Mouse (Mus musculus): ENCODE measurements at regions not wholly inside any gene's neighbourhood (a gene's known extent, or its start where the extent isn't known, plus 50 kb on each side); places are given as distances from the start of the nearest gene placed in this dataset.

- WGBS = 66% methylated on average over 7 of the region's 7 CpGs
- no peak overlapping the region for H3K4me3 ChIP-seq (ENCODE audit: low read length)
- H3K4me2 ChIP-seq (replicated peaks; ENCODE audit: low read depth, low read length) = no peak overlapping the region
- H3K9ac ChIP-seq (ENCODE audit: low read depth, low read length) = no peak overlapping the region
- no peak for ATAC-seq (ENCODE audit: low FRiP score, low TSS enrichment)
- H3K9me3 ChIP-seq (ENCODE audit: control insufficient read depth, low read length) = no peaks in the 10 kb centered on the region
- H3K27ac ChIP-seq (ENCODE audit: low read depth, low read length) = no peak overlapping the region
- H3K27me3 ChIP-seq (ENCODE audit: control insufficient read depth, insufficient read depth, low read length) = no peaks in the 10 kb centered on the region
- H3K36me3 ChIP-seq (ENCODE audit: control insufficient read depth, insufficient read depth, low read length) = no peaks in the 10 kb centered on the region
- H3K4me1 ChIP-seq (ENCODE audit: control insufficient read depth, insufficient read depth, low read length) = no peaks in the 10 kb centered on the region
These were observed 66.2 kb upstream of the Synm start for GRCm38 (mm10) chr7:67825636-67826280.

- H3K9me3 ChIP-seq (ENCODE audit: control insufficient read depth, low read length) = no peaks in the 10 kb centered on the region
- ATAC-seq (ENCODE audit: low FRiP score, low TSS enrichment) = no peak
- no peaks in the 10 kb centered on the region for H3K4me1 ChIP-seq (ENCODE audit: control insufficient read depth, insufficient read depth, low read length)
- H3K9ac ChIP-seq (ENCODE audit: low read depth, low read length) = no peak overlapping the region
- 43% methylated on average over 8 of the region's 8 CpGs for WGBS
- no peaks in the 10 kb centered on the region for H3K27me3 ChIP-seq (ENCODE audit: control insufficient read depth, insufficient read depth, low read length)
- no peak overlapping the region for H3K4me2 ChIP-seq (replicated peaks; ENCODE audit: low read depth, low read length)
- H3K4me3 ChIP-seq (ENCODE audit: low read length) = no peak overlapping the region
- H3K27ac ChIP-seq (ENCODE audit: low read depth, low read length) = no peak overlapping the region
- H3K36me3 ChIP-seq (ENCODE audit: control insufficient read depth, insufficient read depth, low read length) = no peaks in the 10 kb centered on the region
These were observed 64.6 kb upstream of the Synm start for GRCm38 (mm10) chr7:67823943-67824645.

GRCm38 (mm10) chr7:67819551-67819950 lies 60.0 kb upstream of the Synm start:
- Histone ChIP-seq H3K9ac (ENCODE audit: low read depth, low read length) (no peak overlapping the region), H3K27me3 (ENCODE audit: control insufficient read depth, insufficient read depth, low read length) (no peaks in the 10 kb centered on the region), H3K4me3 (ENCODE audit: low read length) (no peak overlapping the region), H3K9me3 (ENCODE audit: control insufficient read depth, low read length) (no peaks in the 10 kb centered on the region), H3K27ac (ENCODE audit: low read depth, low read length) (no peak overlapping the region), H3K4me1 (ENCODE audit: control insufficient read depth, insufficient read depth, low read length) (no peaks in the 10 kb centered on the region), H3K36me3 (ENCODE audit: control insufficient read depth, insufficient read depth, low read length) (no peaks in the 10 kb centered on the region), H3K4me2 (replicated peaks; ENCODE audit: low read depth, low read length) (no peak overlapping the region)
- no peak for ATAC-seq (ENCODE audit: low FRiP score, low TSS enrichment)
- 95% methylated on average over 5 of the region's 5 CpGs for WGBS

- WGBS = 94% methylated on average over 6 of the region's 6 CpGs
- ATAC-seq (ENCODE audit: low FRiP score, low TSS enrichment) = no peak
- Histone ChIP-seq H3K9ac (ENCODE audit: low read depth, low read length) (no peak overlapping the region), H3K4me2 (replicated peaks; ENCODE audit: low read depth, low read length) (no peak overlapping the region), H3K4me3 (ENCODE audit: low read length) (no peak overlapping the region), H3K27ac (ENCODE audit: low read depth, low read length) (no peak overlapping the region), H3K4me1 (ENCODE audit: control insufficient read depth, insufficient read depth, low read length) (no peaks in the 10 kb centered on the region), H3K36me3 (ENCODE audit: control insufficient read depth, insufficient read depth, low read length) (no peaks in the 10 kb centered on the region), H3K9me3 (ENCODE audit: control insufficient read depth, low read length) (no peaks in the 10 kb centered on the region), H3K27me3 (ENCODE audit: control insufficient read depth, insufficient read depth, low read length) (no peaks in the 10 kb centered on the region)
These were observed 58.0 kb upstream of the Synm start for GRCm38 (mm10) chr7:67817556-67817955.

- no peak overlapping the region for H3K9ac ChIP-seq (ENCODE audit: low read depth, low read length)
- H3K4me2 ChIP-seq (replicated peaks; ENCODE audit: low read depth, low read length) = no peak overlapping the region
- H3K27ac ChIP-seq (ENCODE audit: low read depth, low read length) = no peak overlapping the region
- WGBS = 73% methylated on average over 9 of the region's 9 CpGs
- no peak overlapping the region for H3K4me3 ChIP-seq (ENCODE audit: low read length)
- ATAC-seq (ENCODE audit: low FRiP score, low TSS enrichment) = no peak
- no peaks in the 10 kb centered on the region for H3K9me3 ChIP-seq (ENCODE audit: control insufficient read depth, low read length)
- H3K36me3 ChIP-seq (ENCODE audit: control insufficient read depth, insufficient read depth, low read length) = no peaks in the 10 kb centered on the region
- no peaks in the 10 kb centered on the region for H3K4me1 ChIP-seq (ENCODE audit: control insufficient read depth, insufficient read depth, low read length)
- no peaks in the 10 kb centered on the region for H3K27me3 ChIP-seq (ENCODE audit: control insufficient read depth, insufficient read depth, low read length)
These were observed 55.3 kb upstream of the Synm start for GRCm38 (mm10) chr7:67814861-67815260.

All from kidney, embryonic 14.5 days (tissue).